Mouse (Mus musculus) CH12.LX (cell line): Measurements from ENCODE around the gene Pax1. TPM values are rescaled to one million over a fixed set of nuclear protein-coding genes. Genes with fewer than 3 reads are reported as not detected.

Experiments
- DNase-seq: peaks from one replicate; pipeline ENCODE4 v3.0.0-alpha.2; 2013; ENCODE audit errors: extremely low read depth
- H3K27ac ChIP-seq: 2 replicates; pipeline ENCODE4 v1.5.1; 2012; ENCODE audit warnings: low read depth, mild to moderate bottlenecking, control low read depth, moderate library complexity; ENCODE audit not compliant: insufficient read depth
- H3K27me3 ChIP-seq: replicated peaks from 2 replicates; pipeline ENCODE3; 2012; ENCODE audit warnings: inconsistent platforms
- H3K36me3 ChIP-seq, 2 experiments: replicated peaks in 1 of 2; 2 replicates each; pipeline versions ENCODE3 to v1.6.1; 2012; ENCODE audit warnings: inconsistent platforms in 1 of 2, low read length in 1 of 2, mild to moderate bottlenecking in 1 of 2, mixed read lengths in 1 of 2, moderate library complexity in 1 of 2; ENCODE audit not compliant: control insufficient read depth in 1 of 2, insufficient read depth in 1 of 2
- H3K4me1 ChIP-seq, 2 experiments: 2 replicates each; pipeline ENCODE4 v1.6.1; 2012; ENCODE audit warnings: inconsistent platforms in 1 of 2, moderate library complexity in 1 of 2; ENCODE audit not compliant: insufficient read depth in 2 of 2, control insufficient read depth in 1 of 2
- H3K4me2 ChIP-seq: 2 replicates; pipeline ENCODE4 v1.6.1; 2012; ENCODE audit warnings: low read depth, mild to moderate bottlenecking, control low read depth; ENCODE audit not compliant: poor library complexity, insufficient read depth, severe bottlenecking
- H3K4me3 ChIP-seq, 3 experiments: fragments of 150-350 bp in 1 of 3; sonication (generic) in 1 of 3; replicated peaks in 1 of 3; 2 replicates each; pipeline versions ENCODE3 to v1.5.1; 2011 to 2012; ENCODE audit warnings: low read depth in 2 of 3, low read length in 2 of 3, mild to moderate bottlenecking in 2 of 3, moderate library complexity in 2 of 3, control low read depth in 1 of 3, improper control_type of control experiment in 1 of 3, inconsistent platforms in 1 of 3, mixed read lengths in 1 of 3; ENCODE audit not compliant: poor library complexity in 1 of 3
- H3K79me2 ChIP-seq: replicated peaks from 2 replicates; pipeline ENCODE4 v1.6.1; 2012; ENCODE audit warnings: mild to moderate bottlenecking, moderate library complexity; ENCODE audit not compliant: control insufficient read depth, poor library complexity, insufficient read depth, severe bottlenecking; ENCODE audit errors: extremely low read depth
- H3K9ac ChIP-seq: 2 replicates; pipeline ENCODE4 v1.6.1; 2012; ENCODE audit warnings: low read depth, mild to moderate bottlenecking, control low read depth, moderate library complexity; ENCODE audit not compliant: insufficient read depth
- H3K9me3 ChIP-seq: replicated peaks from 2 replicates; pipeline ENCODE3; 2012; ENCODE audit warnings: low read length, inconsistent platforms, mixed read lengths
- BHLHE40 ChIP-seq: IDR thresholded peaks from 2 replicates; pipeline ENCODE4 v1.6.1; 2011; ENCODE audit warnings: mild to moderate bottlenecking, low read depth, low read length, improper control_type of control experiment
- CHD1 ChIP-seq: IDR thresholded peaks from 2 replicates; pipeline ENCODE4 v1.6.1; 2012; ENCODE audit warnings: low read depth, low read length, improper control_type of control experiment, inconsistent platforms
- CHD2 ChIP-seq: IDR thresholded peaks from 2 replicates; pipeline ENCODE4 v1.6.1; 2011; ENCODE audit warnings: low read length, improper control_type of control experiment
- CTCF ChIP-seq, 2 experiments: IDR thresholded peaks in 1 of 2; conservative IDR thresholded peaks in 1 of 2; 2 replicates each; pipeline ENCODE4 v1.5.1; 2011 to 2012; ENCODE audit warnings: low read depth in 2 of 2, low read length in 2 of 2, improper control_type of control experiment in 1 of 2, inconsistent platforms in 1 of 2, mild to moderate bottlenecking in 1 of 2, moderate library complexity in 1 of 2
- EP300 ChIP-seq: IDR thresholded peaks from 2 replicates; pipeline ENCODE4 v1.6.1; 2011; ENCODE audit warnings: low read length, improper control_type of control experiment
- GABPA ChIP-seq: IDR thresholded peaks from 2 replicates; pipeline ENCODE4 v1.6.1; 2012; ENCODE audit warnings: low read depth, low read length, improper control_type of control experiment, inconsistent platforms; ENCODE audit not compliant: insufficient replicate concordance
- HCFC1 ChIP-seq: IDR thresholded peaks from 2 replicates; pipeline ENCODE4 v1.6.1; 2012; ENCODE audit warnings: low read depth, mild to moderate bottlenecking, inconsistent platforms, low read length, improper control_type of control experiment
- IRF4 ChIP-seq: IDR thresholded peaks from 2 replicates; pipeline ENCODE4 v1.6.1; 2014; ENCODE audit warnings: low read depth, mild to moderate bottlenecking, inconsistent platforms, low read length, improper control_type of control experiment
- JUN ChIP-seq: IDR thresholded peaks from 2 replicates; pipeline ENCODE4 v1.6.1; 2011; ENCODE audit warnings: low read depth, mild to moderate bottlenecking, low read length, improper control_type of control experiment, moderate library complexity; ENCODE audit not compliant: insufficient read depth
- JUND ChIP-seq: conservative IDR thresholded peaks from 2 replicates; pipeline ENCODE4 v1.6.1; 2011; ENCODE audit warnings: low read depth, low read length, improper control_type of control experiment
- KAT2A ChIP-seq: IDR thresholded peaks from 2 replicates; pipeline ENCODE4 v1.6.1; 2012; ENCODE audit warnings: low read length, improper control_type of control experiment, inconsistent platforms; ENCODE audit not compliant: insufficient replicate concordance
- MAFK ChIP-seq: IDR thresholded peaks from 2 replicates; pipeline ENCODE4 v1.6.1; 2011; ENCODE audit warnings: low read length, improper control_type of control experiment; ENCODE audit not compliant: insufficient replicate concordance
- MAX ChIP-seq: IDR thresholded peaks from 2 replicates; pipeline ENCODE4 v1.6.1; 2011; ENCODE audit warnings: low read length, improper control_type of control experiment
- MAZ ChIP-seq: IDR thresholded peaks from 2 replicates; pipeline ENCODE4 v1.6.1; 2012; ENCODE audit warnings: low read depth, mild to moderate bottlenecking, inconsistent platforms, low read length, improper control_type of control experiment, moderate library complexity
- MEF2A ChIP-seq: IDR thresholded peaks from 2 replicates; pipeline ENCODE4 v1.6.1; 2014; ENCODE audit warnings: low read depth, mild to moderate bottlenecking, inconsistent platforms, low read length, improper control_type of control experiment, borderline replicate concordance
- NELFE ChIP-seq: IDR thresholded peaks from 2 replicates; pipeline ENCODE4 v1.6.1; 2011; ENCODE audit warnings: low read depth, low read length, improper control_type of control experiment
- PAX5 ChIP-seq: IDR thresholded peaks from 2 replicates; pipeline ENCODE4 v1.6.1; 2012; ENCODE audit warnings: low read length, inconsistent platforms, mixed read lengths
- POLR2A ChIP-seq: IDR thresholded peaks from 2 replicates; pipeline ENCODE4 v1.6.1; 2011; ENCODE audit warnings: low read depth, mild to moderate bottlenecking, improper control_type of control experiment, low read length
- POLR2AphosphoS2 ChIP-seq: IDR thresholded peaks from 2 replicates; pipeline ENCODE4 v1.6.1; 2011; ENCODE audit warnings: low read depth, low read length, improper control_type of control experiment
- RAD21 ChIP-seq: IDR thresholded peaks from 2 replicates; pipeline ENCODE4 v1.6.1; 2011; ENCODE audit warnings: low read depth, mild to moderate bottlenecking, low read length, improper control_type of control experiment, moderate library complexity
- SIN3A ChIP-seq: IDR thresholded peaks from 2 replicates; pipeline ENCODE4 v1.6.1; 2012; ENCODE audit warnings: low read length, improper control_type of control experiment, inconsistent platforms
- SMC3 ChIP-seq: IDR thresholded peaks from 2 replicates; pipeline ENCODE4 v1.6.1; 2011; ENCODE audit warnings: low read depth, low read length, improper control_type of control experiment
- UBTF ChIP-seq: IDR thresholded peaks from 2 replicates; pipeline ENCODE4 v1.6.1; 2012; ENCODE audit warnings: low read depth, mild to moderate bottlenecking, inconsistent platforms, low read length, improper control_type of control experiment, moderate library complexity
- USF1 ChIP-seq: IDR thresholded peaks from 2 replicates; pipeline ENCODE4 v1.6.1; 2014; ENCODE audit warnings: low read depth, mild to moderate bottlenecking, inconsistent platforms, low read length, improper control_type of control experiment
- ZC3H11A ChIP-seq: IDR thresholded peaks from 2 replicates; pipeline ENCODE4 v1.6.1; 2012; ENCODE audit warnings: low read depth, mild to moderate bottlenecking, inconsistent platforms, low read length, improper control_type of control experiment
- ZKSCAN1 ChIP-seq: IDR thresholded peaks from 2 replicates; pipeline ENCODE4 v1.6.1; 2012; ENCODE audit warnings: low read depth, inconsistent platforms, low read length, improper control_type of control experiment, borderline replicate concordance
- ZNF384 ChIP-seq: IDR thresholded peaks from 2 replicates; pipeline ENCODE4 v1.6.1; 2012; ENCODE audit warnings: low read depth, low read length, improper control_type of control experiment, inconsistent platforms
- dilution Hi-C: fragments of 300-500 bp; cut with MboI; formaldehyde crosslinking; loops from 2 replicates; pipeline ENCODE4 v1.14.3; 2020; ENCODE audit warnings: low sequenced_read_pairs; ENCODE audit not compliant: extremely low pct_unique_long_range_greater_than_20kb, extremely low pct_ligation_motif_present
- in situ Hi-C: fragments of 300-500 bp; cut with MboI; formaldehyde crosslinking; loops from 3 replicates; pipeline ENCODE4 v1.14.3; 2019; ENCODE audit warnings: low sequenced_read_pairs, low pct_ligation_motif_present, low pct_unique_long_range_greater_than_20kb, mixed read lengths
- polyA plus RNA-seq: library from polyadenylated mRNA; unstranded; fragments of >175 nt; gene quantifications from 2 replicates; pipeline ENCODE4 v1.2.1, GENCODE M21; 2012; ENCODE audit warnings: low read depth; ENCODE audit not compliant: insufficient read length
- total RNA-seq, 2 experiments: library from RNA; depleted of rRNA; stranded (reverse); fragments of 300-350 nt in 1 of 2; fragments of >200 nt in 1 of 2; gene quantifications; 2 replicates each; pipeline ENCODE4 v1.2.3; 2012 to 2014

Pax1 gene
- total and polyA plus RNA-seq, 3 experiments = not detected

- H3K9ac ChIP-seq = no peak overlapping the region
- no peak overlapping the region for H3K27ac ChIP-seq
- no peak for TF ChIP-seq UBTF
- TF ChIP-seq ZNF384 = peak; percentile 22; the same call in 1 of the 2 replicates
- no peak for TF ChIP-seq BHLHE40
- TF ChIP-seq MAX = no peak
- TF ChIP-seq, all 38 proteins: peak for 1
- no peak overlapping the region for H3K4me3 ChIP-seq
- dilution Hi-C loops (no loop called here), in situ Hi-C loops (loop anchor here (25.0 kb wide), 1 partner anchor 287 kb away; no protein-coding TSS in a partner anchor)
- peaks cover 2 to 8% of the 10 kb centered on the region in 2 experiments; a peak in 1 of 4 replicates for H3K4me1 ChIP-seq
- no peaks in the 10 kb centered on the region for H3K79me2 ChIP-seq
- DNase-seq = no peak
- H3K27me3 ChIP-seq = no peaks in the 10 kb centered on the region
- peak overlapping the region; percentile 10; the same call in 1 of the 2 replicates for H3K4me2 ChIP-seq
- no peaks in the 10 kb centered on the region for H3K36me3 ChIP-seq
- no peaks in the 10 kb centered on the region for H3K9me3 ChIP-seq
These were observed 13.4 kb downstream of the Pax1 start for GRCm38 (mm10) chr2:147375019-147375715.

- no peak overlapping the region for H3K9ac ChIP-seq
- in situ Hi-C loops (loop anchor here (25.0 kb wide), 1 partner anchor 283 kb away; no protein-coding TSS in a partner anchor), dilution Hi-C loops (no loop called here)
- DNase-seq = peak; percentile 55
- no peaks in the 10 kb centered on the region for H3K27me3 ChIP-seq
- no peaks in the 10 kb centered on the region for H3K9me3 ChIP-seq
- no peak overlapping the region for H3K4me3 ChIP-seq
- H3K4me1 ChIP-seq = peaks cover 0 to 4% of the 10 kb centered on the region in 2 experiments; a peak in 1 of 4 replicates
- H3K4me2 ChIP-seq = no peak overlapping the region
- TF ChIP-seq USF1 = no peak
- TF ChIP-seq EP300 = no peak
- peak; percentile 61 for TF ChIP-seq RAD21
- no peak for TF ChIP-seq ZKSCAN1
- peak; percentile 56 to 77; a peak in 3 of 4 replicates for TF ChIP-seq CTCF (conservative IDR thresholded peaks at IDR 0.05 in 1 of 2, IDR thresholded peaks at IDR 0.05 in 1 of 2; ENCODE audit: low read depth in 2 of 2, low read length in 2 of 2)
- no peak for TF ChIP-seq GABPA
- no peak for TF ChIP-seq KAT2A
- peak; percentile 78 for TF ChIP-seq SMC3
- TF ChIP-seq CHD1 = no peak
- no peak for TF ChIP-seq IRF4
- no peak for TF ChIP-seq JUN
- TF ChIP-seq POLR2A = no peak
- TF ChIP-seq MAZ = no peak
- TF ChIP-seq BHLHE40 = no peak
- peak; percentile 64; the same call in 1 of the 2 replicates for TF ChIP-seq MAFK
- TF ChIP-seq PAX5 = no peak
- TF ChIP-seq CHD2 = no peak
- no peak for TF ChIP-seq NELFE
- TF ChIP-seq MEF2A = no peak
- TF ChIP-seq MAX = no peak
- no peak for TF ChIP-seq POLR2AphosphoS2
- peak; percentile 25; the same call in 1 of the 2 replicates for TF ChIP-seq ZC3H11A
- TF ChIP-seq JUND = peak; percentile 28; the same call in 1 of the 2 replicates
- no peak for TF ChIP-seq SIN3A
- no peak for TF ChIP-seq HCFC1
- H3K36me3 ChIP-seq = no peaks in the 10 kb centered on the region
- H3K27ac ChIP-seq = no peak overlapping the region
- H3K79me2 ChIP-seq = no peaks in the 10 kb centered on the region
These were observed 17.2 kb downstream of the Pax1 start for GRCm38 (mm10) chr2:147378934-147379333.
